Mouse (Mus musculus) midbrain, embryonic 15.5 days (tissue): ENCODE measurements around the gene Nwd2. TPM values are rescaled to one million over a fixed set of nuclear protein-coding genes. Genes with fewer than 3 reads are reported as not detected.

Source experiments
- ATAC-seq: fragments of 200-750 bp; cut with Nextera tagmentation; replicated peaks from 2 replicates; pipeline ENCODE4 v1.8.0; 2017; ENCODE audit warnings: moderate TSS enrichment
- H3K27ac ChIP-seq: fragments of 300-500 bp; sonication (generic); 2 replicates; pipeline ENCODE4 v1.5.1; 2015; ENCODE audit warnings: mild to moderate bottlenecking, inconsistent platforms
- H3K27me3 ChIP-seq: fragments of 300-500 bp; sonication (generic); replicated peaks from 2 replicates; pipeline ENCODE4 v1.6.1; 2015; ENCODE audit warnings: inconsistent platforms
- H3K36me3 ChIP-seq: fragments of 300-500 bp; sonication (generic); replicated peaks from 2 replicates; pipeline ENCODE4 v1.6.1; 2015; ENCODE audit warnings: inconsistent platforms
- H3K4me1 ChIP-seq: fragments of 300-500 bp; sonication (generic); 2 replicates; pipeline ENCODE4 v1.6.1; 2015; ENCODE audit warnings: inconsistent platforms
- H3K4me2 ChIP-seq: fragments of 300-500 bp; sonication (generic); 2 replicates; pipeline ENCODE4 v1.6.1; 2015; ENCODE audit warnings: inconsistent platforms, mild to moderate bottlenecking, moderate library complexity
- H3K4me3 ChIP-seq: fragments of 300-500 bp; sonication (generic); 2 replicates; pipeline ENCODE4 v1.5.1; 2015; ENCODE audit warnings: mild to moderate bottlenecking, inconsistent platforms
- H3K9ac ChIP-seq: fragments of 300-500 bp; sonication (generic); 2 replicates; pipeline ENCODE4 v1.6.1; 2015; ENCODE audit warnings: mild to moderate bottlenecking, inconsistent platforms
- H3K9me3 ChIP-seq: fragments of 300-500 bp; sonication (generic); 2 replicates; pipeline ENCODE4 v1.6.1; 2016; ENCODE audit warnings: inconsistent platforms
- WGBS: fragments of 180-500 bp; shearing (Covaris S2); methylation state at CpG from one replicate; pipeline ENCODE4 v1.1.7; 2015; ENCODE audit warnings: mixed read lengths; 5-methylcytosine and 5-hydroxymethylcytosine counted together
- polyA plus RNA-seq: library from polyadenylated mRNA; unstranded; fragments of >200 nt; fragmentation: Nextera tagmentation; extraction: Ambion mirVana; gene quantifications from 2 replicates; pipeline ENCODE4 v1.2.1, GENCODE M21; 2015

The Nwd2 gene
- 9.0 and 15.2 TPM in 2 replicates for polyA plus RNA-seq

DNA sequence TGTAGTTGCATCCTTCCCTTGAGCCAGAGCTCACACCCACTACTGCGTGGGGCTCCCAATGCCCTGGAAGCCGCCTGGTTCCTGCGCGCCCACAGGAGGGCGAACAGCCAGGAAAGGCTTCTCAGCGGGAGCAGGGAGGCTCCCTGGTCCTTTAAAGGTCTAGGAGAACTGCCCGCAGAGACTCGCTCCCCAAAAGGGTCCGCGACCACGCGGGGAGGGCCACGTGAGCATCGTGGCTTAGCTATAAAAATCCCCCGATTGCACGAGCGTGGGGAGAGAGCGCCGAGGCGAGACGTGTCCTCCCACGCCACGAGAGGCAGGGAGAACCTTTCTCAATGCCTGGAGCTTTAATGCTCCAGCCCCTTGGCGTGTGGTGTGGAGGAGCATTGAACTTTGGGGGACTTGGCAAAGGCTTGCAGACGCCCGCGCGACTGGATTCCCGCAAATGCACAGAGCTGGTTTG lies at the start of gene Nwd2:
Nwd2 (plus strand) TSS at position 33 of the 463 bp plus-strand sequence.
- H3K36me3 ChIP-seq: no peaks in the 10 kb centered on the region
- peak within 1 kb of the TSS; percentile 98 for H3K4me2 ChIP-seq
- H3K9ac ChIP-seq: peak within 1 kb of the TSS; percentile 66
- WGBS: under 1% methylated on average over 29 of the region's 29 CpGs
- H3K4me3 ChIP-seq: peak within 1 kb of the TSS; percentile 74
- peak; percentile 49 for ATAC-seq
- peaks cover 15% of the 10 kb centered on the region for H3K4me1 ChIP-seq
- H3K27ac ChIP-seq: 0 out of 2 replicates have a peak within 1 kb of the TSS, but pooled peaks have one; percentile 32
- H3K27me3 ChIP-seq: peaks cover 15% of the 10 kb centered on the region
- H3K9me3 ChIP-seq: no peaks in the 10 kb centered on the region

DNA sequence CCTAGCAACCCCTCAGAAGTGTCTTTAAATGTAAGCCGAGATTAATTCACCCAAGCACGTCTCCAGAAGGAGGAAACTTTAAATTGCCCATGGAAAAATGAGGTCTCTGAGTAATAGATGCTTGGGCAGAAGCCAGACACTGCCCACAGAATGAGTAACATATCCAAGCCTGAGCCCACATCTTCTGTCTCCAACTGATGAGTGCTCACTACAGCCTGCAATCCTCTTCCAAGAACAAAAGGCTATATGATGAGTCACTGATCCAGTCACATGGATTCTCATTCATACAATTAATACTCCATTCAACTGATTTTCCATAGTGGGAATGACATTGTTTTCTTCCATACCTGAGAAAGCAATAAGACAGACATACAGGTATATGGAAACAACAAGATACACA lies 41.5 kb upstream of the Nwd2 start:
- Histone ChIP-seq H3K4me2 (no peak overlapping the region), H3K36me3 (no peaks in the 10 kb centered on the region), H3K4me1 (no peaks in the 10 kb centered on the region), H3K27me3 (no peaks in the 10 kb centered on the region), H3K9ac (no peak overlapping the region), H3K4me3 (no peak overlapping the region), H3K9me3 (no peaks in the 10 kb centered on the region), H3K27ac (no peak overlapping the region)
- no peak for ATAC-seq
- WGBS: 82% methylated on average over 2 of the region's 2 CpGs

DNA sequence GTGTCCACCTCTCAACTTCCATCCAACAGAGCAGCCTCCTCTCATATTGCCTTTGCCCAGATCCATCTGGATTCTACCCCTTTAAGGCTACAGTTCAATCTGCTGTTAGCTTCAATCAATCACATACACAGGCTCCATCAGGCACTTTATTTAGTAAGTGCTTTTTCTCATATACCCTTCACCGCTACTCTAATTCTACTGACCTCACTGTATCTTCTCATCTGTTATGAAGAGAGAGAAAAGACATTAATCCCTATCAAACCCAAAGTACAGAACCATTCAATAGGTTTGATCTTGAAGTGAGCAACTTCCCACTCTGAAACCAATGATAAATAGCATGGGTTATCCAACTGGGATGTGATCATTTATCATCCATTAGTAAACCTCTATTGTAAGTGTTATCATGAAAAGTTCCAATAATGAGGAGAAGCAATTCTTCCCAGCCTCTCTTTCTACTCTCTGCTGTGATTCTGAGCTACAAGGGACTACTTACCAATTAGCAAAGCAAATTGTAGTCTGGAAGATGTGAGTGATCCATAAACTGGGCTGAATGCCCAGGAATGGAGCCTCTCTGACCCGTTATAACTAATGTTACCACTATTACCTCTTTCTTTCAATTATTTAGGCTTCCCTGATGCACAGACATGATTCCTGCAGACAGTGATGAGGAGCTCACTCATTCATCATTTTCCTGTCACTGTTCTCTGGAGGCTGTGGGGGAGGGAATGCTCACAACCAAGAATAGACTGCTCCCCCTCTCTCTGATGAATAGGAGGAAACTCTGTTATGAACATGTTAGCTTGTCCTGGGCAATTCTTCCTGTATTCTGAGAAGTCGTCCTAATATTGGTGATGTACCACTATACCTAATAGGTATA lies 31.9 kb upstream of the Nwd2 start:
- no peak overlapping the region for H3K4me2 ChIP-seq
- H3K4me1 ChIP-seq: no peaks in the 10 kb centered on the region
- no peak overlapping the region for H3K4me3 ChIP-seq
- H3K9me3 ChIP-seq: no peaks in the 10 kb centered on the region
- H3K9ac ChIP-seq: no peak overlapping the region
- no peaks in the 10 kb centered on the region for H3K36me3 ChIP-seq
- 76% methylated on average over 3 of the region's 3 CpGs for WGBS
- H3K27ac ChIP-seq: no peak overlapping the region
- H3K27me3 ChIP-seq: no peaks in the 10 kb centered on the region
- ATAC-seq: no peak

DNA sequence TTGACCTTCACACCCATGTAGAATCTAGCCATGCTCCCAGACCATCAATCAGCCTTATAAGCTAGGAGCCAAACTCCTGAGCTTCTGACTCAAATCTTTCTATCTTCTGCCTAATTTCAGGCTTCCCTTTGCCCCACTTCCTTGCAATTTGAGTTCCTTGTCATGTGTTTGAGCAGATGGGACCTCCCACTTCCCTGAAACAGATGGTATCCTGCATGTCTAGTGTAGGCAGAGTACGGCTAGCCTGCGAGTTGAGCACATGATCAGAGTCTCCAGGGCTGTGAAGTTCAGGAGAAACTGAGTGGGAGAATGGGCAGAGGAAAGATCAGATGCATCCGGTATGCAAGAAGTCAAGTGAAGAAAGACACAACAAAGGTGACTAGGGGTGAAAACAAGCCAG lies 24.8 kb upstream of the Nwd2 start:
- H3K27ac ChIP-seq: no peak overlapping the region
- H3K9ac ChIP-seq: no peak overlapping the region
- ATAC-seq: no peak
- no peaks in the 10 kb centered on the region for H3K27me3 ChIP-seq
- H3K4me3 ChIP-seq: no peak overlapping the region
- H3K4me1 ChIP-seq: no peaks in the 10 kb centered on the region
- no peaks in the 10 kb centered on the region for H3K9me3 ChIP-seq
- WGBS: 89% methylated on average over 3 of the region's 3 CpGs
- H3K4me2 ChIP-seq: no peak overlapping the region
- H3K36me3 ChIP-seq: no peaks in the 10 kb centered on the region

DNA sequence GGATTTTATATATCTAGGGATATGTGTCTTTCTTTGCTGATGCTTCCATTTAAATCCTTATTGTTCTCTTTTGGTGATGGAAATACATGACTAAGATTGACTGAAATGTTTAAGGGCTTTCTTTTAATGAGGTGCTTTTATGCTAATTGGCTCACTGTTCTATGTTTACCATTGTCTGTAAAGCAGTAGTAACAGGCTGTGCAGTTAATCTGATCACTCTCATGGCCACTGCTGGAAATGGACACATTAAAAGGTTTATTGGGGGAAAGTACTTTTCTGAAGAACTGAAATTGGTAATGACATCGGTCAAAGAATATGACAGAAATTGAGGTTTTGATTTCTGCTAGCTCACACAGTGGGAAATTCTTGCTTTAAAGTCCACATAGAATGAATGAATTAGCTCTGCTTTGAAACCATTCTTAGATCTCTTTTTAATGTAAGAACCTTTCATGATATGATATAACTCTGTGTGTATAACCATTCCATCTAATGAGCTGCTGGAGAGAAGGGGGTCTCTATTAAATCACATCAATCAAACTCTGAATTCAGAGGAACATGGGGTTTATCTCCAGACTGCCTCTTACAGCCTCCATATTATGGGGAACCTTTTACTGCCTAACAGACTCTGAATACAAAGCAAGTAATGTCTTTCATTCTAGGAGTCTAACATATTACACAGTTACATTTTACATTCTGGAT lies 20.9 kb upstream of the Nwd2 start:
- H3K4me1 ChIP-seq: no peaks in the 10 kb centered on the region
- H3K9ac ChIP-seq: no peak overlapping the region
- H3K27me3 ChIP-seq: no peaks in the 10 kb centered on the region
- peak; percentile 81 for ATAC-seq
- no peak overlapping the region for H3K4me3 ChIP-seq
- no peaks in the 10 kb centered on the region for H3K36me3 ChIP-seq
- no peak overlapping the region for H3K4me2 ChIP-seq
- no peak overlapping the region for H3K27ac ChIP-seq
- H3K9me3 ChIP-seq: no peaks in the 10 kb centered on the region
- 60% methylated on average over 1 of the region's 1 CpGs for WGBS

DNA sequence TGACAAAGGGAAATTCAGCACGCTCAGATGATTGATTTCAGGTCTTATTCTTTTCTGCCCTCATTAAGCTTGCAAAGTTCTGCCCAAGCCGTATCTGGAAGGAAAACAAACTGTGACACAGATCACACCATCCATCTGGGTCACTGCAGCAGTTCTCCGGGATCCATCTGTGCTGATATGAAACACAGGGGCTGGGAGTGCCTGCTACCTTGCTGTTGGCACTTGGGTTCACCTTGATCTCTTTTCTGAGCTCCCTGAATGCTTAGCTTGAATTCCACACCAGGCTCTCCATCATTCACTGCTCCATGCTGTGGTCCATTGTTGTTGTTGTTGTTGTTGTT lies 20.4 kb upstream of the Nwd2 start:
- Histone ChIP-seq H3K4me3 (no peak overlapping the region), H3K27ac (no peak overlapping the region), H3K36me3 (no peaks in the 10 kb centered on the region), H3K4me2 (no peak overlapping the region), H3K9ac (no peak overlapping the region), H3K4me1 (no peaks in the 10 kb centered on the region), H3K9me3 (no peaks in the 10 kb centered on the region), H3K27me3 (no peaks in the 10 kb centered on the region)
- ATAC-seq: peak; percentile 65
- WGBS: 52% methylated on average over 3 of the region's 3 CpGs

DNA sequence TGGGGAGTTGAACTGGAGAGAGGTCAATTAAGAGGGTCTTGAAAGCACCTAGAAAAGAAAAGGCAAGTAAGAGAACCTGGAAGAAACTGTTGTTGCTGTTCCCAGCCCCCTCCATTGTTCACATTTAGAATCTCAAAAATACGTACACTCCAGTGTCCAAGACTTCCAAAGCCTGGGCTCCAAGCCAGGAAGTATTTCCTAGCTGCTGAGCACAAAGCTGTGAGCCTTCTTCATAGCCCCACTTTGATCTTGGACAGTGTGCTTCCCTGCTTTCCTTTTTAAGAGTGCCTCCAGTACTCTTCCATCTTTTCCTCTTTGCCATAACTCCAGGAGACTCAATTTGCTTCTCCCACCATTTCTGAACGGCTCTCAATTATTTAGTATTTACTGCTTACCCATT lies 14.3 kb upstream of the Nwd2 start:
- Histone ChIP-seq H3K4me1 (no peaks in the 10 kb centered on the region), H3K4me2 (no peak overlapping the region), H3K4me3 (no peak overlapping the region), H3K9me3 (no peaks in the 10 kb centered on the region), H3K27me3 (no peaks in the 10 kb centered on the region), H3K36me3 (no peaks in the 10 kb centered on the region), H3K27ac (no peak overlapping the region), H3K9ac (no peak overlapping the region)
- 56% methylated on average over 2 of the region's 2 CpGs for WGBS
- ATAC-seq: no peak

DNA sequence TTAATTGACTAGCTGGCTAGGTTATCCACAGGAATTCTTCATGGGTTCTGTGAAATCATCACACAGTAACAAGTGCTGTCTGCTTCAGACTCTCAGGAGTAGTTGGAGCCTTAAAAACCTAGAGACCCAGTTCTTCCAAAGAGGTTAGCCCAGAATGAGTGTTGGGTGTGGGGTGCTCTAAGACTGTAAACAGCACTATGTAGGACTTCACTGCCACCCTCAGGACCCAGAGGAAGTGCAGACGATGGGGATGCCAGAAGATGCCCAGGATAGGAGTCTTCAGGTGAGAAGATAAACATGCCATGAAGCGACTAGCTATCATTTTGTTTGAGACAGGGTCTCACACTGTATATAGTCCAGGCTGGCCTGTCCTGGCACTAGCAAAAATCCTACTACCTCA lies 715 bp upstream of the Nwd2 start:
- peak overlapping the region; percentile 98; the same call in 1 of the 2 replicates for H3K4me2 ChIP-seq

DNA sequence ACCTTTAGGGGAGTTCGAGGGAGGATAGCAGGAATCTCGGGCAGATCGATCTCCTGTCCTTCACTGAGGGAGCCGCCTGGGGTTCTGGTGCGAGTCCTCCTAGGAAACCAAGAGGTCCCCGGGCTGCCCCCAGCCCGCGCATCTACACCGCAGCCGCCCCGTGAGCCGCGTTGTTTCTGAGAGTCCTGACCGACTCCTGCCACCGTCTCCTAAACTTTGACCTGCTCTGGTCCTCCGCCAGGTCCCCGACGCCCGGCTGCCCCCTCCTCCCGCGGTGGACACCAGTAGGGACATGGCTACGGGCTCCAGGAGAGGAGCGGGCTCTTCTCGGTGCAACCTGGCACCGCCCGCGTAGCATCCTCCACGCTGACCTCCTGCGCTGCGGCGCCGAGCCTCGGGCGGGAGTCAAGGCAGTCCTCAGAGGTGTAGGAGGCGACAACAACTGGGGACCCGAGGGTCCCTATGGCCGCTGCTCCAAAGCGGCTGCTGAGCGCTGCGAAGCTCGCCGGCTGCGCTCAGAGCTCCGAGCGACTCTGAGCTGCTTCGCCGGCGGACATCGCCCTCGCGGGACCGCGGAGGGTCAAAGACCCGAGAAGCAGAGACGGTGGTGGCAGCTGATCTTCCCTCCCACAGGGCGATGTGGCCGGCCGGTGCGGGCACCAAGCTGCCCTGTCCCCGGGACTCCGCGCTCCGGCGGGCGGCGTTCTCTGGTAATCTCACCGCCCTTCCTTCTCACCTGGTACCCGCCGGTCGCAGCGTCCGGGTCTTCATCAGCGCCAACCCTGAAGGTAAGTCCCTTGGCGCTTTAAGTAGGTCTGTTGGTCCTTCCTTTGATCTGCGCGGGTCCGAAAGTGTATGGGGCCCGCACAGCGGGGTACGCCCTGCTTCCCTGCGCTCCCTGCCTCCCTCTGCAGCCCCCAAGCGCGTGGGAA lies 897 bp downstream of the Nwd2 start:
- ATAC-seq: peak; percentile 81
- Histone ChIP-seq H3K27me3 (peaks cover 15% of the 10 kb centered on the region), H3K9ac (peak overlapping the region; percentile 66), H3K9me3 (no peaks in the 10 kb centered on the region), H3K36me3 (no peaks in the 10 kb centered on the region), H3K27ac (0 out of 2 replicates have a peak overlapping the region, but pooled peaks have one; percentile 32), H3K4me2 (peak overlapping the region; percentile 98), H3K4me1 (peaks cover 15% of the 10 kb centered on the region), H3K4me3 (peak overlapping the region; percentile 74)
- WGBS: under 1% methylated on average over 83 of the region's 83 CpGs

More for the DNA sequence above, 715 bp upstream of the Nwd2 start:
- WGBS: 31% methylated on average over 2 of the region's 2 CpGs
- Histone ChIP-seq H3K27me3 (peaks cover 15% of the 10 kb centered on the region), H3K36me3 (no peaks in the 10 kb centered on the region), H3K4me3 (no peak overlapping the region), H3K9me3 (no peaks in the 10 kb centered on the region), H3K9ac (no peak overlapping the region), H3K27ac (no peak overlapping the region), H3K4me1 (peaks cover 15% of the 10 kb centered on the region)
- ATAC-seq: peak; percentile 62; the same call in 1 of the 2 replicates

DNA sequence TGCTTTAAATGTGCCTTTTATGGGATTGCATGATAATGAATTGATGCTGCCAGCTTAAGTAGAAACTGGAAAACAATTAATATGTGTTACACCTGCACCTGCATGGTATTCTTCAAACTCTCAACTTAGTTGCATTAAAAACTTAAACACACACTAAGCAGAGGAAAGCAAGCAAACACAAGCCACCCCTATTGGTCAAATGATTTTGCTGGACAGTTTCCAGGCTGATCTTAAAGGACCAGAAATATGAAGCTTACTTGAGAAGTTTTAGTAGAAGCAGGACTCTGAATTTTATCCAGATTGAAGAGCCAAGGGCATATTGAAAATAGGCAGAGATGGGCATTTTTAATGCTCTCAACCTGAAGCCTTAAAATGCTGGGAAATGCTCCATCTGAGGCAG lies 2.9 kb downstream of the Nwd2 start:
- peaks cover 15% of the 10 kb centered on the region for H3K27me3 ChIP-seq
- no peak overlapping the region for H3K9ac ChIP-seq
- peaks cover 15% of the 10 kb centered on the region for H3K4me1 ChIP-seq
- no peak overlapping the region for H3K27ac ChIP-seq
- no peaks in the 10 kb centered on the region for H3K9me3 ChIP-seq
- no peaks in the 10 kb centered on the region for H3K36me3 ChIP-seq
- no peak overlapping the region for H3K4me3 ChIP-seq
- peak overlapping the region; percentile 19; the same call in 1 of the 2 replicates for H3K4me2 ChIP-seq
- no peak for ATAC-seq

DNA sequence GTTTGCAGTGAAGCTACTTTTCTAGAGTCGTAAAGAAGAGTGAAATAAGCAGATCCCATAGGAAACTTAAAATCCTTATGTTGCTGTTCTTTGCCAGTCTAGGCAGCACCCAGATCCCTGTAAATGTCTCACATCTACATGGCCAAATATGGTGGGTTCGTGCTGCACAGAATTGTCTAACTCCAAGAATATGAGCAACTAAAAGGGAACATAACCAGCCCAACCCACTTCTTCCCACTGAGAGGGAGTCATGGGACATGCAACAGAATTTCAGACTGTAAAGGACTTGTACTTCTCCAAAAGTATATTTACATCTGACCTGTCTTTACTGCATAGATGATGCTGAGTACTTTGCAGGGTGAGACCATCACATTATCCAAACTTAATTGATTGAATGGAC lies 3.8 kb downstream of the Nwd2 start:
- no peak overlapping the region for H3K27ac ChIP-seq
- ATAC-seq: no peak
- no peak overlapping the region for H3K4me3 ChIP-seq
- H3K4me1 ChIP-seq: peaks cover 15% of the 10 kb centered on the region
- no peaks in the 10 kb centered on the region for H3K36me3 ChIP-seq
- peaks cover 15% of the 10 kb centered on the region for H3K27me3 ChIP-seq
- H3K9ac ChIP-seq: no peak overlapping the region
- H3K4me2 ChIP-seq: no peak overlapping the region
- WGBS: 86% methylated on average over 2 of the region's 2 CpGs
- H3K9me3 ChIP-seq: no peaks in the 10 kb centered on the region

DNA sequence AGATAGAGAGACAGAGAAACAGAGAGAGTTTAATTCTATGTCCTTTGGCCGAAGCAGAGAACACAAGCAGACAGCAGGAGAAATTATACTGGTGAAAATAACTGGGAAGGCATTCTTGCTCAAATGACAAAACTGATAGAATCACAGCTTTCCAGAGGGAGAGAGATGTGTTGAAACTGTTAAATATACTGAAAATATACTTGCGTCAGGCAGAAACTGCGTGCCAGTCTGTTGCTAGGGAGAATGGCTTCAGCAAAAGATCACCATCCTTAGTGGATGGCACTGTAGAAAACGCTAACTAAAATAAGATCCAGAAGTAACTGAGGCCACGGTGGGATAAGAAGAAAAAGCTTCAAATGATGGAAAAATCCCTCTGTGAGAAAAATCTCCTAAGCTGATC lies 18.0 kb downstream of the Nwd2 start:
- H3K36me3 ChIP-seq: no peaks in the 10 kb centered on the region
- H3K4me3 ChIP-seq: no peak overlapping the region
- no peaks in the 10 kb centered on the region for H3K27me3 ChIP-seq
- H3K9me3 ChIP-seq: no peaks in the 10 kb centered on the region
- ATAC-seq: no peak
- H3K4me2 ChIP-seq: no peak overlapping the region
- no peak overlapping the region for H3K27ac ChIP-seq
- H3K4me1 ChIP-seq: no peaks in the 10 kb centered on the region
- H3K9ac ChIP-seq: no peak overlapping the region
- 86% methylated on average over 5 of the region's 5 CpGs for WGBS
